Mouse (Mus musculus): ENCODE measurements around the gene Ets2.

- TF ChIP-seq CTCF (IDR thresholded peaks at IDR 0.05; ENCODE audit: low read depth, low read length) (no peak), POLR2A (IDR thresholded peaks at IDR 0.05; ENCODE audit: borderline replicate concordance, low read depth, low read length) (no peak)
Observed at GRCm38 (mm10) chr16:95734785-95735184, 32.9 kb downstream of the Ets2 start.

Measured in bone marrow macrophage, adult 2 months (primary cell).